Mouse (Mus musculus) C2C12 (cell line): ENCODE results near the gene Arhgap30. TPM values are rescaled to one million over a fixed set of nuclear protein-coding genes. Genes with fewer than 3 reads are reported as not detected.

Experiments
- H3K27me3 ChIP-seq: one replicate; pipeline ENCODE4 v1.6.1; 2011; ENCODE audit not compliant: control insufficient read depth, insufficient read depth, insufficient read length
- H3K36me3 ChIP-seq: one replicate; pipeline ENCODE4 v1.6.1; 2011; ENCODE audit not compliant: control insufficient read depth, insufficient read depth
- H3K4me3 ChIP-seq: one replicate; pipeline ENCODE4 v1.5.1; 2011; ENCODE audit warnings: mild to moderate bottlenecking, control low read depth; ENCODE audit not compliant: poor library complexity, insufficient read depth, severe bottlenecking
- H3K79me2 ChIP-seq: one replicate; pipeline ENCODE4 v1.6.1; 2011; ENCODE audit not compliant: control insufficient read depth, insufficient read depth
- H3K79me3 ChIP-seq: one replicate; pipeline ENCODE4 v1.6.1; 2011; ENCODE audit warnings: low read depth, control low read depth
- H3ac ChIP-seq: one replicate; pipeline ENCODE3; 2011; ENCODE audit warnings: low read depth; ENCODE audit not compliant: control insufficient read depth, insufficient read length
- CEBPB ChIP-seq: IDR thresholded peaks from one replicate; pipeline ENCODE4 v1.6.1; 2011; ENCODE audit warnings: low read depth, mild to moderate bottlenecking, control low read depth, moderate library complexity
- CTCF ChIP-seq: IDR thresholded peaks from one replicate; pipeline ENCODE4 v1.5.1; 2011; ENCODE audit not compliant: control insufficient read depth, insufficient read depth, insufficient read length
- FOSL1 ChIP-seq: IDR thresholded peaks from one replicate; pipeline ENCODE4 v1.8.0; 2011; ENCODE audit warnings: mild to moderate bottlenecking, low read length; ENCODE audit not compliant: poor library complexity, insufficient read depth, severe bottlenecking
- MAX ChIP-seq: IDR thresholded peaks from one replicate; pipeline ENCODE4 v1.6.1; 2011; ENCODE audit warnings: mild to moderate bottlenecking, control low read depth
- MYOD1 ChIP-seq: IDR thresholded peaks from one replicate; pipeline ENCODE4 v1.6.1; 2011; ENCODE audit warnings: low read depth; ENCODE audit not compliant: control insufficient read depth, insufficient read length
- MYOG ChIP-seq: IDR thresholded peaks from one replicate; pipeline ENCODE4 v1.6.1; 2011; ENCODE audit not compliant: control insufficient read depth, insufficient read length; ENCODE audit errors: extremely low read depth
- USF1 ChIP-seq: IDR thresholded peaks from one replicate; pipeline ENCODE4 v1.6.1; 2011; ENCODE audit warnings: low read depth, mild to moderate bottlenecking, control low read depth, moderate library complexity
- polyA plus RNA-seq: library from polyadenylated mRNA; unstranded; fragments of >200 nt; fragmentation: generic; extraction: Trizol; gene quantifications from one replicate; pipeline ENCODE4 v1.2.1, GENCODE M21; 2012; ENCODE audit warnings: missing spikeins

Arhgap30 gene
- polyA plus RNA-seq, 1 experiment = 0.05 TPM

- H3K4me3 ChIP-seq = no peak overlapping the region
- H3ac ChIP-seq = no peak overlapping the region
- H3K36me3 ChIP-seq = peaks cover 30% of the 10 kb centered on the region
- H3K79me2 ChIP-seq = peaks cover 15% of the 10 kb centered on the region
- H3K27me3 ChIP-seq = no peaks in the 10 kb centered on the region
- H3K79me3 ChIP-seq = peaks cover 2% of the 10 kb centered on the region
- TF ChIP-seq MYOD1 (no peak), CTCF (no peak), USF1 (no peak), CEBPB (no peak), FOSL1 (no peak), MYOG (no peak), MAX (no peak)
Measured at GRCm38 (mm10) chr1:171360253-171360652, 28.5 kb upstream of the Arhgap30 start.

GRCm38 (mm10) chr1:171360656-171361055, 28.1 kb upstream of the Arhgap30 start, which contains the start of gene Klhdc9:
TSS of gene Klhdc9 (minus strand) at chr1:171360798.
- TF ChIP-seq MYOG (no peak), CEBPB (no peak), MYOD1 (no peak), CTCF (no peak), MAX (no peak), FOSL1 (no peak), USF1 (no peak)
- Histone ChIP-seq H3ac (no peak within 1 kb of the TSS), H3K4me3 (no peak within 1 kb of the TSS), H3K79me3 (no peaks in the 10 kb centered on the region), H3K27me3 (no peaks in the 10 kb centered on the region), H3K36me3 (peaks cover 30% of the 10 kb centered on the region), H3K79me2 (peaks cover 12% of the 10 kb centered on the region)

GRCm38 (mm10) chr1:171361106-171362103, 27.3 kb upstream of the Arhgap30 start:
- Histone ChIP-seq H3K79me2 (peaks cover 4% of the 10 kb centered on the region), H3K79me3 (no peaks in the 10 kb centered on the region), H3K27me3 (no peaks in the 10 kb centered on the region), H3K4me3 (no peak overlapping the region), H3K36me3 (peaks cover 27% of the 10 kb centered on the region), H3ac (no peak overlapping the region)
- TF ChIP-seq CEBPB = no peak
- TF ChIP-seq CTCF = no peak
- TF ChIP-seq MYOD1 = no peak

GRCm38 (mm10) chr1:171365934-171366333, 22.8 kb upstream of the Arhgap30 start:
- Histone ChIP-seq H3K4me3 (no peak overlapping the region), H3K79me3 (no peaks in the 10 kb centered on the region), H3K27me3 (no peaks in the 10 kb centered on the region), H3K36me3 (no peaks in the 10 kb centered on the region), H3K79me2 (no peaks in the 10 kb centered on the region), H3ac (no peak overlapping the region)
- TF ChIP-seq MAX (no peak), MYOG (no peak), USF1 (no peak), CEBPB (no peak), FOSL1 (no peak), MYOD1 (no peak), CTCF (no peak)

- H3K79me3 ChIP-seq = no peaks in the 10 kb centered on the region
- no peak within 1 kb of the TSS for H3K4me3 ChIP-seq
- H3K27me3 ChIP-seq = no peaks in the 10 kb centered on the region
- H3ac ChIP-seq = no peak within 1 kb of the TSS
- TF ChIP-seq MYOD1 (no peak), MAX (no peak), MYOG (no peak), CTCF (no peak), USF1 (no peak), FOSL1 (no peak), CEBPB (no peak)
- H3K36me3 ChIP-seq = no peaks in the 10 kb centered on the region
- no peaks in the 10 kb centered on the region for H3K79me2 ChIP-seq
Measured at GRCm38 (mm10) chr1:171369845-171370556, 18.8 kb upstream of the Arhgap30 start, which contains the start of gene Nectin4. TSS of gene Nectin4 (plus strand) at chr1:171370099.
